Mouse (Mus musculus) stomach, embryonic 14.5 days (tissue): ENCODE measurements around the gene A430078G23Rik. TPM values are rescaled to one million over a fixed set of nuclear protein-coding genes. Genes with fewer than 3 reads are reported as not detected.

Experiments
- ATAC-seq: fragments of 200-750 bp; cut with Nextera tagmentation; 2 replicates; pipeline ENCODE4 v1.8.0; 2017; ENCODE audit warnings: low read depth, moderate TSS enrichment; ENCODE audit not compliant: insufficient number of reproducible peaks, insufficient read depth, low FRiP score
- H3K27ac ChIP-seq: fragments of 300-500 bp; sonication (generic); 2 replicates; pipeline ENCODE4 v1.5.1; 2014; ENCODE audit warnings: mild to moderate bottlenecking, low read length, moderate library complexity, mixed read lengths
- H3K27me3 ChIP-seq: fragments of 300-500 bp; sonication (generic); 2 replicates; pipeline ENCODE4 v1.6.1; 2014; ENCODE audit warnings: low read length, control low read depth, mixed read lengths; ENCODE audit not compliant: control insufficient read depth, insufficient read depth
- H3K36me3 ChIP-seq: fragments of 300-500 bp; sonication (generic); 2 replicates; pipeline ENCODE4 v1.6.1; 2014; ENCODE audit warnings: mild to moderate bottlenecking, control low read depth, low read length, moderate library complexity, mixed read lengths; ENCODE audit not compliant: control insufficient read depth, insufficient read depth
- H3K4me1 ChIP-seq: fragments of 300-500 bp; sonication (generic); 2 replicates; pipeline ENCODE4 v1.6.1; 2014; ENCODE audit warnings: low read length, control low read depth, mixed read lengths; ENCODE audit not compliant: control insufficient read depth, insufficient read depth
- H3K4me2 ChIP-seq: fragments of 300-500 bp; sonication (generic); replicated peaks from 2 replicates; pipeline ENCODE4 v1.6.1; 2014; ENCODE audit warnings: low read depth, low read length, control low read depth
- H3K4me3 ChIP-seq: fragments of 300-500 bp; sonication (generic); 2 replicates; pipeline ENCODE4 v1.5.1; 2014; ENCODE audit warnings: low read depth, low read length, control low read depth
- H3K9ac ChIP-seq: fragments of 300-500 bp; sonication (generic); replicated peaks from 2 replicates; pipeline ENCODE4 v1.6.1; 2014; ENCODE audit warnings: low read depth, mild to moderate bottlenecking, control low read depth, low read length, moderate library complexity, mixed read lengths
- H3K9me3 ChIP-seq: fragments of 300-500 bp; sonication (generic); 2 replicates; pipeline ENCODE4 v1.6.1; 2016; ENCODE audit warnings: low read depth, low read length, control low read depth; ENCODE audit not compliant: control insufficient read depth
- WGBS: fragments of 180-500 bp; shearing (Covaris S2); extraction: QIAGEN DNeasy Blood & Tissue Kit; methylation state at CpG from one replicate; pipeline ENCODE4 v1.1.7; 2014; 5-methylcytosine and 5-hydroxymethylcytosine counted together
- polyA plus RNA-seq: library from polyadenylated mRNA; unstranded; fragments of >200 nt; fragmentation: Nextera tagmentation; extraction: Ambion mirVana; gene quantifications from 2 replicates; pipeline ENCODE4 v1.2.1, GENCODE M21; 2014

The A430078G23Rik gene
- polyA plus RNA-seq, 1 experiment from 2014 or later, result 0.27 TPM

GRCm38 (mm10) chr8:3417455-3417854 lies 64.2 kb downstream of the A430078G23Rik start:
- WGBS, result 17% methylated on average over 8 of the region's 8 CpGs
- peaks cover 15% of the 10 kb centered on the region; the same call in 1 of the 2 replicates for H3K4me1 ChIP-seq
- H3K9ac ChIP-seq, result no peak overlapping the region
- H3K27me3 ChIP-seq, result no peaks in the 10 kb centered on the region
- no peak overlapping the region for H3K27ac ChIP-seq
- H3K4me3 ChIP-seq, result no peak overlapping the region
- H3K36me3 ChIP-seq, result no peaks in the 10 kb centered on the region
- ATAC-seq, result no peak
- H3K9me3 ChIP-seq, result no peaks in the 10 kb centered on the region
- H3K4me2 ChIP-seq, result no peak overlapping the region

DNA sequence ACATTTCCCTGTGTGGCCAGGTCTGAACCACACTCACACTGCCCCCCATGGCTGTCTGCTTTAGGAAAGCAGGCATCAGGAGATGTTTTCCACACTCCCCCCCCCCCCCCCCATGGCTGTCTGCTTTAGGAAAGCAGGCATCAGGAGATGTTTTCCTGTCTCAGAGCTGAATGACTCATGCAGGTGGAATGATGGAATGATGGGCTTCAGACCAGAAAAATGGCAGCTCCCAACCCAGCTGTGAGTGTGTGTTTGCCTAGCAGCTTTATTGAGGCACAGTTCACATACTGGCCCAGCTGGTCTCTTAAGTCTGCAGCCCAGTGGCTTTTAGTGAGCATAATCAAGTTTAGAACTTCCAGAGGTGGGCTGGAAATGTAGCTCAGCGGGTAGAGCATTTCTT lies 64.9 kb downstream of the A430078G23Rik start:
- Histone ChIP-seq H3K27me3 (no peaks in the 10 kb centered on the region), H3K4me3 (no peak overlapping the region), H3K36me3 (no peaks in the 10 kb centered on the region), H3K4me2 (no peak overlapping the region), H3K9me3 (no peaks in the 10 kb centered on the region), H3K4me1 (peaks cover 15% of the 10 kb centered on the region; the same call in 1 of the 2 replicates), H3K9ac (no peak overlapping the region), H3K27ac (no peak overlapping the region)
- no peak for ATAC-seq
- 72% methylated on average over 1 of the region's 1 CpGs for WGBS

DNA sequence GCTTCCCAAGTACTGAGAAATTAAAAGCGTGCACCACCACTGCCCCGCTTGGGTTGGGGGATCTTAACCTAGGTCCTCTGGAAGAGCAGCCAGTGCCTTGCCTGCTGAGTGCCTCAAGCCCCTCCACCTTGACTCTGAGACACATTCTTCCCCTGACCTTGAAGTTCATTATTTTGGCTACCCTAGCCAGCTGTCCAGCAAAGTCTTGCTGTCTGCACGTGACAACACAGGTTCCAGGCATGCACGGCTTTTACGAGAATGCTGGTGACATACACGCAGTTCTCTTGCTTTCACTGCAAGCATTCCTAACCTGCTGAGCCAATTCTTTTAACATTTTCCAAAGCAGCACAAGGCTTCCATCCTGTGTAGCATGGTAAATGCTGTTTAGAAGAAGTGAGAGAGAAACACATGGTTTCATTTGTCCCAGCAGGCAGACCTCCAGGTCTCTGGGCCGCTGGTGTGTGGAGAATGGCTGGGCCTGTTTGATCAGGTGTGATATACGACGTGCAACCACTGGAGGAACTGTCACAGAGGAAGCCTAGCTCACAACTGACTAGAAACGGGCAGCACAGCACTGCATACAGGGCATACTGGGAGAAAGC lies 67.0 kb downstream of the A430078G23Rik start:
- no peak for ATAC-seq
- Histone ChIP-seq H3K4me2 (no peak overlapping the region), H3K36me3 (no peaks in the 10 kb centered on the region), H3K9me3 (no peaks in the 10 kb centered on the region), H3K4me1 (peaks cover 7% of the 10 kb centered on the region; the same call in 1 of the 2 replicates), H3K27me3 (no peaks in the 10 kb centered on the region), H3K27ac (no peak overlapping the region), H3K4me3 (no peak overlapping the region), H3K9ac (no peak overlapping the region)
- 68% methylated on average over 10 of the region's 10 CpGs for WGBS

DNA sequence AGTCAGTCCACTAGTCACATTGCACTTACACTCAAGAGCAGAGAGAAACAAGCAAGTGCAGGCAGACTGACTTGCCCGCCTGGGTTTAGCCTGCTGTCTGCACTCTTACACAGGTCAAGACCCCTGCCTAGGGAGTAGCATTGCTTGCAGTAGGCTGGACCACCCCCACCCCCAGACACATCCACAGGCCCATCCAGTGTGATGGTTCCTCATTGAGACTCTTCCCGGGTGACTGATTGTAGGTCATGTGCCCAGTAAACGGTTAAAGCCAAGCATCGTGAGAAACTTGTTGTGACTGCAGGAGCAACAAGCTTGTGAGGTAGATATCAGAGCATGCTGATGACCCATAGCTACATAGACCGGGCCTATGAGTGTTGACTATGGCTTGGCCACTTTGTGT lies 68.3 kb downstream of the A430078G23Rik start:
- no peak overlapping the region for H3K27ac ChIP-seq
- H3K4me2 ChIP-seq, result no peak overlapping the region
- no peaks in the 10 kb centered on the region for H3K27me3 ChIP-seq
- H3K9me3 ChIP-seq, result no peaks in the 10 kb centered on the region
- H3K4me3 ChIP-seq, result no peak overlapping the region
- no peak for ATAC-seq
- no peaks in the 10 kb centered on the region; the same call in 1 of the 2 replicates for H3K36me3 ChIP-seq
- H3K4me1 ChIP-seq, result peaks cover 7% of the 10 kb centered on the region; the same call in 1 of the 2 replicates
- no peak overlapping the region for H3K9ac ChIP-seq
- WGBS, result 85% methylated on average over 5 of the region's 5 CpGs

DNA sequence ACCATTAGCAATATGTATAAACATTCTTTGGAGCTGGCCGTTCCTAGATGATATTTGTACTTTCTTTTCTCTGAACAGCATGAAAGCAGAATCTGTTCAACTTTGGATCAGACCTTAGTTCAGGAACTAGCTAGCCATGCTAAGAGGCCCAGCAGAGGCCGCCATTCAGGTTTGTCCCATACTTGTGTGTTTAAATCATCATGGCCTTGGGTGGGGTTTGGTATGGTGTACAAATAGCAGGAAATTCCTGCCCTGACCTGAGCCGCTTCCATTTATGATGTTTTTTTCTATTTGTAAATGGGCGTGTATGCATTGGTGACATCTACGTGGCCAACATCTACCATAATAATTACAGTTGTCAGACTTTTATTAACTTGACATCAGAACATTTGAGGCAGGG lies 72.0 kb downstream of the A430078G23Rik start:
- no peak overlapping the region for H3K27ac ChIP-seq
- H3K36me3 ChIP-seq, result peaks cover 4% of the 10 kb centered on the region; the same call in 1 of the 2 replicates
- no peaks in the 10 kb centered on the region for H3K27me3 ChIP-seq
- H3K9me3 ChIP-seq, result no peaks in the 10 kb centered on the region
- no peak overlapping the region for H3K9ac ChIP-seq
- no peak overlapping the region for H3K4me2 ChIP-seq
- 73% methylated on average over 5 of the region's 5 CpGs for whole genome bisulfite sequencing
- H3K4me3 ChIP-seq, result no peak overlapping the region
- ATAC-seq, result no peak
- no peaks in the 10 kb centered on the region for H3K4me1 ChIP-seq

GRCm38 (mm10) chr8:3426211-3426610 lies 73.0 kb downstream of the A430078G23Rik start:
- no peak overlapping the region for H3K4me3 ChIP-seq
- H3K4me2 ChIP-seq, result no peak overlapping the region
- 78% methylated on average over 3 of the region's 3 CpGs for WGBS
- H3K9me3 ChIP-seq, result no peaks in the 10 kb centered on the region
- no peak for ATAC-seq
- no peak overlapping the region for H3K27ac ChIP-seq
- H3K27me3 ChIP-seq, result no peaks in the 10 kb centered on the region
- no peaks in the 10 kb centered on the region for H3K4me1 ChIP-seq
- peaks cover 4% of the 10 kb centered on the region; the same call in 1 of the 2 replicates for H3K36me3 ChIP-seq
- no peak overlapping the region for H3K9ac ChIP-seq

GRCm38 (mm10) chr8:3428426-3428825 lies 75.2 kb downstream of the A430078G23Rik start:
- no peak for ATAC-seq
- no peaks in the 10 kb centered on the region for H3K4me1 ChIP-seq
- no peaks in the 10 kb centered on the region for H3K27me3 ChIP-seq
- no peak overlapping the region for H3K4me3 ChIP-seq
- no peak overlapping the region for H3K27ac ChIP-seq
- H3K4me2 ChIP-seq, result no peak overlapping the region
- H3K9me3 ChIP-seq, result no peaks in the 10 kb centered on the region
- no peak overlapping the region for H3K9ac ChIP-seq
- WGBS, result 74% methylated on average over 2 of the region's 2 CpGs
- peaks cover 15% of the 10 kb centered on the region; the same call in 1 of the 2 replicates for H3K36me3 ChIP-seq

GRCm38 (mm10) chr8:3429966-3430365 lies 76.8 kb downstream of the A430078G23Rik start:
- H3K9ac ChIP-seq, result no peak overlapping the region
- no peaks in the 10 kb centered on the region for H3K27me3 ChIP-seq
- H3K27ac ChIP-seq, result no peak overlapping the region
- no peaks in the 10 kb centered on the region for H3K4me1 ChIP-seq
- ATAC-seq, result no peak
- H3K4me3 ChIP-seq, result no peak overlapping the region
- 75% methylated on average over 2 of the region's 2 CpGs for WGBS
- no peak overlapping the region for H3K4me2 ChIP-seq
- peaks cover 20% of the 10 kb centered on the region; the same call in 1 of the 2 replicates for H3K36me3 ChIP-seq
- H3K9me3 ChIP-seq, result no peaks in the 10 kb centered on the region

- no peak overlapping the region for H3K27ac ChIP-seq
Measured at GRCm38 (mm10) chr8:3431113-3431512, 77.9 kb downstream of the A430078G23Rik start.

More at GRCm38 (mm10) chr8:3431113-3431512, 77.9 kb downstream of the A430078G23Rik start:
- 86% methylated on average over 3 of the region's 3 CpGs for WGBS
- H3K27me3 ChIP-seq, result no peaks in the 10 kb centered on the region
- no peak overlapping the region for H3K9ac ChIP-seq
- H3K4me2 ChIP-seq, result no peak overlapping the region
- no peak for ATAC-seq
- H3K36me3 ChIP-seq, result peaks cover 26% of the 10 kb centered on the region; the same call in 1 of the 2 replicates
- H3K4me1 ChIP-seq, result no peaks in the 10 kb centered on the region
- H3K4me3 ChIP-seq, result no peak overlapping the region
- H3K9me3 ChIP-seq, result no peaks in the 10 kb centered on the region
